Mouse (Mus musculus) natural killer cell, adult 2 months (primary cell): Measurements from ENCODE around the gene Vsig10l.
A peak's percentile ranks its signal among the peaks of the same experiment; 100 is the strongest.

Experiments
- DNase-seq, 2 experiments: peaks; one replicate each; pipeline ENCODE4 v3.0.0; 2022; ENCODE audit warnings: low spot score in 2 of 2

Vsig10l gene

GRCm38 (mm10) chr7:43462851-43463250 lies at the start of gene Vsig10l:
Gene Vsig10l, plus strand, starts transcription at chr7:43463151.
- no peak for DNase-seq

GRCm38 (mm10) chr7:43417298-43417697 lies 45.7 kb upstream of the Vsig10l start:
- DNase-seq: no peak

DNA sequence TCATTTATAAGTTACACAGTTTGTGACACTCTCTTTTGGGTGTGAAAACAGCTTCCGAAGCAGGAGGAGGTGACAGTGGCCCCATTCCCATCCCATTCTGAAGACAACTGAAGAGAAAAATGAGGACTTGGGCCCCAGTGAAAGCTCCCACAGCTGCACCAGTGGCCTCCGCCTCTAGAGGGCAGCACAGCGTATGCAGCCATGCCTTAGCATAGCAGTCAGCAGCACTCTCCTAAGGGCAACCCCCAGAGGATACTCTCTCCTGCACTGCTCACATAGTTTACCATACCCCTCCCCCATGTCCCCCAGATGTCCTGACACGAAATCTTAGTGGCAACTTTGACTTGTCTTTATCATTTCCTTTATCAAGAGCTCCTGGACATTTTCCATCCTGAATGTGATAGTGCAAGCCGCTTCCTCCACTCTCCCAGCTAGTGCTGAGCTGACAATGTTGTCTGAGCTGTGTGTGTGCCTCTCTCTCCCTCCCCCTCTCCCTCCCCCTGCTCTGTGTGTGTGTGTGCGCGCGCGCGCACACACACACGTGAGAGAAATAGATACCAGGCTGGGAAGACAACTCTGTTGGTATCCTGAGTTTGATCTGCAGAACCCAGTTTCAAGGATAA lies 39.8 kb upstream of the Vsig10l start:
- peak; percentile 76 to 80 for DNase-seq

DNA sequence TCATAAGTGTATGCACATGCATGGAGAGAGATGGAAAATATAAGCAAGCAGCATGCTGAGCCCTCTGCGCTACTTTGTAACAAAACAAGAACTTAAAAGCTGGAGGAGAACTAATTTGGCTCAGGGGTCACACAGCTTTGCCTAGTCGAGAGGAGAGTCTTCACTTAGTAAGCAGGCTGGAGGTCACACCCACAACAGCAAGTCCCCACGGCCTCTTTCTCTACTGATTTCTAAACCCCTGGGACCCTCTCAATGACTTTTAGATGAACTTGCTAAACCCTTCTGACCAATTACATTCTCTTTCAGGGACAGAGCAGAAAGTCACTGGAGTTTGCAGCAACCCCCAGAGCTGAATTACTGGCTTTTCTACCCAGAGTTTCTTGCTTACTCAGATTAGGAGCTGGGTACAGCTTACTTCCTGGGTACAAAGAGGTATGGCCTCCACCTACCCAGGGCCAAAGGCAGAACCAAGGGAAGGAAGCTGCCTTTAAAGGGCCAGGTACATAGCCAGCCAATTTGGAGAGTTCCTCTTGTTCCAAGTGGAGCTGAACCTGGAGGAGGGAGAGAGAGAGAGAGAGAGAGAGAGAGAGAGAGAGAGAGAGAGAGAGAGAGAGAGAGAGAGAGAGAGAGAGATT lies 38.8 kb upstream of the Vsig10l start:
- peak in 1 of 2 experiments; percentile 21 for DNase-seq

DNA sequence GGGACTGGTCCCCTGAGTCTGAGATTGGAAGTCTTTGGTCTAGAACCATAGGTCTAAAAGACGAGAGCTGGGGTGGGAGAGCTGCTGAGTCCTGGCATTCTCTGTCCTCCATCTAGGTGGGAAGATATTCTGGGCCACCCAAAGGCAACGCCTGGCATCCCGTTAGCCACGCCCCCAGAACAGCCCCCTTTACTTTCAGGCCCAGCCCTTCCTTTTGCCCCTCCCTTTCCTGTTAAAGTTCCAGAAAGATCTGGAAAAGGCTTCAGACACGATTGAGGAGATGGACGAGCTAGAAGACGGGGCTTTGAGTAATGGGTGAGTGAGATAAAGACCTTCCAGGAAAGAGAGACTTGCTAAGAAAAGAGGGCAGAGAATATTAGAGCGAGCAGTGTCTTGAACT lies 35.5 kb upstream of the Vsig10l start, which contains the start of gene Lim2:
Gene Lim2 (plus strand): TSS at position 265 of the 400 bp plus-strand sequence.
- DNase-seq: no peak

DNA sequence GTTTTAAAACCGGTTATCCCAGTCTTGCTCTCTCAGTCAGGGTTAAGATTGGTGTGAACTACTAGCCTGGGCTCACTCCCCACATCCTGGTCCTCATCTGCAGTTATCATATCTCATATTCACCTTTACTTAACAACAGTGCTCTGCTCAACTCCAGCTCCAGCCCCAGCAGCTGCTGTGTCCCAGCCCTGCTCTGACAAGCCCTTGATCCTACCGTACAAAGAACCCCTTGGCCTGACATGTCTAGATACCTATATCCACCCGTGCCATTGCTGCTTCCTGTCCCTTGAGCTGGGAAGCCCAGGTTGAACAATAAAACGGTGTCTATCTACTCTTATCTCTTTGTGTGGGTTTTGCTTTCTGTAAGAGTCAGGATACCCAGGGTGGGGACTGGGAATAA lies 33.5 kb upstream of the Vsig10l start:
- no peak for DNase-seq

DNA sequence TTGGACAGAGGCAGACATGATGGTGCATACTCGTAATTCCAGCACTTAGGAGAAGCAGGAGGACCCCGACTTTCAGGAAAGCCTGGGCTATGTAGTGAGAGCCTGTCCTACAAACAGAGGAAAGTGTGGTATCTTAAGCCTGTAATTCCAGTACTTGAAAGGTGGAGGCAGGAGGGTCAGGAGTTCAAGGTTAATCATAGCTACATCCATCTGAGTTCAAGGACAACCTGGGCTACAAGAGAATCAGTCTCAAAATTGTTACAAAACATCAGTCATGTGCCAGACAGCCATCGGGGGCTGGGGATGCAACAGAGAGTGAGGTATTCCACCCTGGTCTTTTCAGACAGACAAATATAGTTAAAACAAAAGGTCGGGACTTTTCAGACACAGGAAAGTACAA lies 30.1 kb upstream of the Vsig10l start:
- DNase-seq: no peak

DNA sequence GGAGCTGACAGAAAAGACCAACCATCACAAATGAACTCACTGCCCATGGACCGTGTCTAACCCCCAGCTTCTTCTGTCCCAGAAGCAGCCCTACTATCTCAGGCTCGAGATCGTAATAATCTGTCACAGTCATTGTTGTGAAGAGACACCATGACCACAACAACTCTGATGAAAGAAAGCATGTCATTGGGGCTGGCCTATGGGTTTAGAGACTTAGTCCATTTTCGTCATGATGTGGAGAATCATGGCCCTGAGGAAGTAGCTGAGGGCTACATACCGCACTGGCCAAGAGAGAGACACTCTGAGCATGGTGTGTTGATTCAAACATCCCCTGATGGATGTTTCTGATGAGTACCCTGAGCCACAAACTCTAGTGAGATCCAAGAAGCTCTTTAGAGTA lies 28.3 kb upstream of the Vsig10l start:
- peak; percentile 42 to 74 for DNase-seq

DNA sequence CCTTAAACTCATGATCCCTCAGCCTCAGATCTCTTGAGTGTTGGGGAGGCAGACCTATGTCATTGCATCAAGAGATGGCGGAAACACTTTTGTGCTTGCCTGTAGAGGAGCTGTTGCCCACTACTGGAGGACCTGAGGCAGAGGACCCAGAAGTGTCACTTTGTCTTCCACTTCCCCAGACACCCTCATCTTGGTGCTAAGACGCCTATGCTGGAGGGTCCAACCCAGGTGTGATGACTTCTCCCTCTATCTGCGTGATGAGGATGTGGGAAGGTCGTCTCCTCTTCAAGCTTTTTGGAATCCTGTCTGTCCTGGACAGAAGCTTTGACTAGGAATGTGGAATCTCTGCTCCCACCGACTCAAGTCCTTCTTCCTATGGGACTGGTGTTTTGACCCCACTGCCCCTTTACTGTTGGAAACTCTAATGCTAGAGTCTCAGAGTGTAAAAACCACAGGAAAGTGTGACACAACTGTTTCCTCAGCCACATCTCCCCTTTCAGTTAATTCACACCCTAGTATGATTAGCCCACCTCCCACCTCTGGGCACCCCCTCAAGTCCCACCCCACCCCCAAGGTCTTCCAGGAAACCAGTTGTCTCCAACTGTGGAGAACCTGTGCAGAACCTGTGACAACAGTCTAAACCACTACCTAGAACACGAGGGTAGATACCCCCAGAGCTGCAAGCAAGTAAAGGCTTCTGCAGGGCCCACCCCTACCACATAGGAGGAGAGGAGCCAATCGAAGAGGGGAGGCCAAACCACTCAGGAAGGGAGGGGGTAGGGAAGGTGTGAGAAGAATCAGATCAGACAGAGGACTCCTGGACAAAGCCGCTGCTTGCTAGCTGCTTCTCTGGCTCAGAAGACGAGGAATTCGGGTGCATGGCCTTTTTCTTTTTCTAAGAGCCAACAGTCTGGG lies 26.4 kb upstream of the Vsig10l start, which contains the start of gene Nkg7:
Gene Nkg7 (plus strand): TSS at position 733 of the 915 bp plus-strand sequence.
- DNase-seq: peak; percentile 72 to 90

GRCm38 (mm10) chr7:43438611-43439010 lies 24.3 kb upstream of the Vsig10l start:
- peak; percentile 65 to 83 for DNase-seq

GRCm38 (mm10) chr7:43440482-43440881 lies 22.5 kb upstream of the Vsig10l start, which contains the start of gene Cldnd2:
Gene Cldnd2, plus strand, starts transcription at chr7:43440782.
- no peak for DNase-seq

- DNase-seq: no peak
Observed at GRCm38 (mm10) chr7:43441071-43441470, 21.9 kb upstream of the Vsig10l start.

GRCm38 (mm10) chr7:43442684-43443083 lies 20.3 kb upstream of the Vsig10l start:
- no peak for DNase-seq

GRCm38 (mm10) chr7:43443126-43443916 lies 19.6 kb upstream of the Vsig10l start:
- DNase-seq: peak; percentile 48 to 49

GRCm38 (mm10) chr7:43443917-43444293 lies 19.0 kb upstream of the Vsig10l start, which contains the start of the genes Etfb and Gm45233:
Gene Etfb, plus strand, starts transcription at chr7:43444083.
Gene Gm45233, plus strand, starts transcription at chr7:43444128.
- peak; percentile 87 to 89 for DNase-seq

- DNase-seq: no peak
Observed at GRCm38 (mm10) chr7:43447801-43448200, 15.2 kb upstream of the Vsig10l start.

DNA sequence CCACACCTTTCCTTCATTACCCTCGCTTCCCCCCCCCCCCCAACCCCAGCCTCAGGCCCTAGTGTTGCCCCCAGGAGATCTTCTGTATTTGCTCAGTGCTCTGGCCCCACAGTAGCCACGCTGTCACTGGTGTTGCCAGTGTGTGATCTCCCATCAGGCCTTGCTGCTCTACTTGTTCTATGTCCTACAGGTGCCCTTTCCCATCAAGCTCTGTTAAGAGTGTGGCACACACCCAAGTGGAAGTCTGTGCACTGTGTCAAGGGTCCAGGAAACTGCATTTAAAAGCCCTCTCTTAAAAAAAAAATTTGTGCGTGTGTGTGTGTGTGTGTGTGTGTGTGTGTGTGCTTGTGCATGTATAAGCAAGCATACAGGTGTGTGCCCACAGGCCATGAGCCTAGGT lies 14.7 kb upstream of the Vsig10l start:
- DNase-seq: no peak

DNA sequence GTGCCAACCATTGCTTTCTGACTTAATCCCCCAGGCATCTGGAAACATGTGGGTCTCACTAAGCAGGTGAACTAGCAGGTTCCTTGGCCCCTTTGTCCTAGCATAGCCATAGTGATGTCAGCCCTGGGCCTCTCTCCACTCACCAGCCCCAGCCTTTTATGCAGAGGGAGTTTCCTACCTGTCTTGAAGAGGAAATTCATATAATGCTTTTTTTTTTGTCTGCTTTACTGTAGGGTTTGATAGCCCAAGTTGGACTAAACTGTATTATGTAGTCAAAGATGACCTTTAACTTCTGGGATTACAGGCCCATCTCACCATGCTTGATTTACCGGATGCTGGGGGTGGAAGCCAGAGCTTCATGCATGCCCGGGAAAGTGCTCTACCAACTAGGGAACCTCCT lies 13.1 kb upstream of the Vsig10l start:
- no peak for DNase-seq

GRCm38 (mm10) chr7:43451726-43452125 lies 11.2 kb upstream of the Vsig10l start:
- DNase-seq: no peak

- DNase-seq: peak; percentile 76
Observed at GRCm38 (mm10) chr7:43452609-43453008, 10.3 kb upstream of the Vsig10l start.

GRCm38 (mm10) chr7:43453599-43454355 lies 9.2 kb upstream of the Vsig10l start:
- DNase-seq: no peak
